Mouse (Mus musculus) heart, embryonic 10.5 days (tissue): ENCODE data around the gene Ggcx. TPM values are rescaled to one million over a fixed set of nuclear protein-coding genes. Genes with fewer than 3 reads are reported as not detected.

Experiments
- DNase-seq: peaks from one replicate; pipeline ENCODE4 v3.0.0-alpha.2; 2017; ENCODE audit warnings: low spot score
- H3K27ac ChIP-seq: fragments of 300-500 bp; sonication (generic); 2 replicates; pipeline ENCODE4 v1.5.1; 2016; ENCODE audit warnings: mild to moderate bottlenecking
- H3K27me3 ChIP-seq: fragments of 300-500 bp; sonication (generic); 2 replicates; pipeline ENCODE4 v1.6.1; 2016; ENCODE audit warnings: mild to moderate bottlenecking; ENCODE audit not compliant: poor library complexity, insufficient read depth, severe bottlenecking
- H3K36me3 ChIP-seq: fragments of 300-500 bp; sonication (generic); 2 replicates; pipeline ENCODE4 v1.6.1; 2016; ENCODE audit warnings: mild to moderate bottlenecking, moderate library complexity
- H3K4me1 ChIP-seq: fragments of 300-500 bp; sonication (generic); 2 replicates; pipeline ENCODE4 v1.6.1; 2016; ENCODE audit warnings: mild to moderate bottlenecking
- H3K4me3 ChIP-seq: fragments of 300-500 bp; sonication (generic); 2 replicates; pipeline ENCODE4 v1.5.1; 2016; ENCODE audit warnings: mild to moderate bottlenecking, moderate library complexity
- H3K9me3 ChIP-seq: fragments of 300-500 bp; sonication (generic); 2 replicates; pipeline ENCODE4 v1.6.1; 2016; ENCODE audit warnings: mild to moderate bottlenecking, moderate library complexity
- WGBS: fragments of 180-500 bp; shearing (Covaris S2); methylation state at CpG from one replicate; pipeline ENCODE4 v1.1.7; 2016; 5-methylcytosine and 5-hydroxymethylcytosine counted together
- polyA plus RNA-seq: library from polyadenylated mRNA; unstranded; fragments of >200 nt; fragmentation: Nextera tagmentation; extraction: Ambion mirVana; gene quantifications from 2 replicates; pipeline ENCODE4 v1.2.1, GENCODE M21; 2016

Ggcx gene
- polyA plus RNA-seq, 1 experiment from 2014 or later, result 28.6 TPM

GRCm38 (mm10) chr6:72480422-72480702 lies 66.3 kb downstream of the Ggcx start:
- H3K27ac ChIP-seq, result no peak overlapping the region
- DNase-seq, result no peak
- H3K4me1 ChIP-seq, result no peaks in the 10 kb centered on the region
- no peaks in the 10 kb centered on the region for H3K9me3 ChIP-seq
- 62% methylated on average over 2 of the region's 2 CpGs for WGBS
- H3K4me3 ChIP-seq, result no peak overlapping the region
- H3K36me3 ChIP-seq, result no peaks in the 10 kb centered on the region
- no peaks in the 10 kb centered on the region for H3K27me3 ChIP-seq

Other genes starting within 250 kb of the Ggcx start
- gene Atoh8, start 178.7 kb upstream of the Ggcx start, polyA plus RNA-seq, result 10.9 and 15.7 TPM in 2 replicates
- gene Sftpb, start 109.7 kb upstream of the Ggcx start, polyA plus RNA-seq, result 0.12 and 0.30 TPM in 2 replicates
- 43.5 and 53.9 TPM in 2 replicates for gene Usp39, start 69.1 kb upstream of the Ggcx start, polyA plus RNA-seq
- gene 0610030E20Rik, start 67.0 kb upstream of the Ggcx start, polyA plus RNA-seq, result 17.3 and 24.9 TPM in 2 replicates
- 15.7 and 24.9 TPM in 2 replicates for gene Tmem150a, start 58.9 kb upstream of the Ggcx start, polyA plus RNA-seq
- gene Rnf181, start 47.4 kb upstream of the Ggcx start, polyA plus RNA-seq, result 119 and 127 TPM in 2 replicates
- gene Vamp5, start 33.8 kb upstream of the Ggcx start, polyA plus RNA-seq, result 40.5 and 44.7 TPM in 2 replicates
- 130 and 137 TPM in 2 replicates for gene Vamp8, start 23.6 kb upstream of the Ggcx start, polyA plus RNA-seq
- gene Mat2a, start 25.2 kb downstream of the Ggcx start, polyA plus RNA-seq, result 353 and 387 TPM in 2 replicates
- 0.15 TPM in 1 of 2 replicates, not detected in the other for gene Sh2d6, start 107.4 kb downstream of the Ggcx start, polyA plus RNA-seq
- gene Capg, start 130.1 kb downstream of the Ggcx start, polyA plus RNA-seq, result 23.2 and 23.8 TPM in 2 replicates
- gene Elmod3, start 184.1 kb downstream of the Ggcx start, polyA plus RNA-seq, result 12.9 and 13.3 TPM in 2 replicates
- gene Retsat, start 184.2 kb downstream of the Ggcx start, polyA plus RNA-seq, result 13.5 and 17.0 TPM in 2 replicates
- gene Tgoln1, start 202.7 kb downstream of the Ggcx start, polyA plus RNA-seq, result 27.9 and 29.1 TPM in 2 replicates